Mouse (Mus musculus) heart, postnatal 0 days (tissue): ENCODE measurements at regions not wholly inside any gene's neighbourhood (a gene's known extent, or its start where the extent isn't known, plus 50 kb on each side); places are given as distances from the start of the nearest gene placed in this dataset.

ENCODE experiments used
- CTCF ChIP-seq: IDR thresholded peaks from 2 replicates; pipeline ENCODE4 v1.5.1; 2016; ENCODE audit warnings: antibody characterized with exemption, control low read depth, low read depth
- EP300 ChIP-seq: IDR thresholded peaks from 2 replicates; pipeline ENCODE4 v1.6.1; 2016; ENCODE audit warnings: antibody characterized with exemption, low read depth

DNA sequence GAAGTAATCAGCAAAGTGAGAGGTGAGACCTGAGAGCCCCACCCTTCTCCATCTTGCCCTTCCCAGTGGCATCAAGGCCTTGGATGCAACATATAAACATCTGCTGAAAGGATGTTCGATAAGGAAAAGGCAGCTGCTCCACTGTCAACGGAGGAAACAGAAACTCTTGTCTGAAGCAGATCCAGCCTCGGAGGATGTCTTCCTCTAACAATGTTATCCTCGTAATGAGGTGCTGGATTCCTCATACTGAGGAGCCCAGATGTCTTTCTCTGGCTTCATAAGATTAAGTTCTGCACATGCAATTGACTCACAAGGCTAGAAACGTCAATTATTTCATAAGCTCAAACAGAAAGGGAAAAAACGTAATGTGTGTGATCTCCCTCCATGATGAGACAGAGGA lies 61.8 kb upstream of the Vcam1 start:
- TF ChIP-seq CTCF (no peak), EP300 (no peak)
